Mouse (Mus musculus) kidney, adult 11 months (tissue): ENCODE measurements around the gene Fam122c.
"Not testable (repeated sequence)": the region's sequence is repeated elsewhere in the genome, so short reads cannot be mapped to it uniquely, and the experiment has no call there.

Source experiments
- DNase-seq: peaks from one replicate; pipeline ENCODE4 v3.0.0; 2022

Gene Fam122c

GRCm38 (mm10) chrX:53273124-53273523 lies at the start of gene Fam122c:
Gene Fam122c, plus strand, starts transcription at chrX:53273424.
- no peak for DNase-seq

GRCm38 (mm10) chrX:53224353-53224944 lies 48.8 kb upstream of the Fam122c start:
- no peak for DNase-seq

- no peak for DNase-seq
These were observed 41.3 kb upstream of the Fam122c start for GRCm38 (mm10) chrX:53231965-53232364.

- DNase-seq, result no peak
These were observed 39.5 kb upstream of the Fam122c start for GRCm38 (mm10) chrX:53233689-53234088.

GRCm38 (mm10) chrX:53236404-53236803 lies 36.8 kb upstream of the Fam122c start:
- no peak for DNase-seq

GRCm38 (mm10) chrX:53237971-53238370 lies 35.3 kb upstream of the Fam122c start:
- no peak for DNase-seq

- no peak for DNase-seq
These were observed 33.2 kb upstream of the Fam122c start, which contains the start of gene Plac1 for GRCm38 (mm10) chrX:53240011-53240410. Gene Plac1, minus strand, starts transcription at chrX:53240111.

- no peak for DNase-seq
These were observed 18.0 kb upstream of the Fam122c start for GRCm38 (mm10) chrX:53255195-53255594.

GRCm38 (mm10) chrX:53266186-53266585 lies 7.0 kb upstream of the Fam122c start:
- DNase-seq, result no peak

- DNase-seq, result peak; percentile 57
These were observed 4.4 kb upstream of the Fam122c start for GRCm38 (mm10) chrX:53268856-53269255.

GRCm38 (mm10) chrX:53269289-53270062 lies 3.7 kb upstream of the Fam122c start, which contains the start of gene Fam122b:
Gene Fam122b, minus strand, starts transcription at chrX:53269805.
- DNase-seq, result peak; percentile 90

GRCm38 (mm10) chrX:53270063-53270432 lies 3.2 kb upstream of the Fam122c start:
- no peak for DNase-seq

GRCm38 (mm10) chrX:53271628-53272027 lies 1.6 kb upstream of the Fam122c start:
- not testable (repeated sequence) for DNase-seq

- DNase-seq, result no peak
These were observed 14.7 kb downstream of the Fam122c start for GRCm38 (mm10) chrX:53287924-53288323.

GRCm38 (mm10) chrX:53320564-53320963 lies 47.3 kb downstream of the Fam122c start:
- DNase-seq, result no peak

GRCm38 (mm10) chrX:53321111-53321510 lies 47.9 kb downstream of the Fam122c start:
- no peak for DNase-seq

- DNase-seq, result no peak
These were observed 57.2 kb downstream of the Fam122c start for GRCm38 (mm10) chrX:53330396-53330795.

GRCm38 (mm10) chrX:53337355-53337754 lies 64.1 kb downstream of the Fam122c start:
- no peak for DNase-seq

- peak; percentile 26 for DNase-seq
These were observed 68.3 kb downstream of the Fam122c start for GRCm38 (mm10) chrX:53341531-53341930.

- no peak for DNase-seq
These were observed 75.2 kb downstream of the Fam122c start for GRCm38 (mm10) chrX:53348374-53348773.

- no peak for DNase-seq
These were observed 91.6 kb downstream of the Fam122c start for GRCm38 (mm10) chrX:53364668-53365383.

GRCm38 (mm10) chrX:53369534-53370365 lies 96.5 kb downstream of the Fam122c start:
- DNase-seq, result peak; percentile 22

- peak; percentile 89 for DNase-seq
These were observed 97.1 kb downstream of the Fam122c start, which contains the start of gene Mospd1 for GRCm38 (mm10) chrX:53370366-53370740. Gene Mospd1, minus strand, starts transcription at chrX:53370502.
